Comparison of ENCODE assay signal across 8 mouse cellular contexts in the genomic region with DNA sequence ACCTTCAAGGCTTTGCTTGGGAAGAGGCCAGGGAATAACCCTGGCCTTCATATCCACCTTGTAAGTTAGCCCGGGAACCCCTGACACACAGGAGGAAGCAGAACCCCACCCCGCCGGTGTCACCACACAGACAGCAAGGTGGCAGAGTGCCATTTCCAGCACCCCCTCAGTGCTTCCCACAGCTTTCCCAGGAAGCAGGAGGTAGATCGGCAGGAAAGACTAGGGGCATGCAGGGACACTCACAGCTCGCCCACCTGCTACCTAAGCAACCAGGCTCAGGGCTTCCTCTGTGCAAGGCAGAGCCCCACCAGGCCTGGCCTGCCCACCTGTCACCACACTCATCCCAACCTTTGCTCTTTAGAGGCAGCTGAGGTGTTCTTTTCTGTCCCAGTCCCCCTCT. TPM values are rescaled to one million over a fixed set of nuclear protein-coding genes. Genes with fewer than 3 reads are reported as not detected.
DNase-seq lines count a peak whose midpoint lies in the region; ATAC-seq lines count a peak whose summit lies in the region.

No protein-coding gene starts in this region.

- peak overlapping the region; percentile 95; the same call in 1 of the 2 replicates for H3K27ac ChIP-seq in hindbrain, embryonic 12.5 days
- H3K27ac ChIP-seq in limb, embryonic 13.5 days = no peak overlapping the region
- H3K27ac ChIP-seq in stomach, embryonic 15.5 days = no peak overlapping the region

- no peak for ATAC-seq in hindbrain, embryonic 12.5 days (ENCODE audit: low FRiP score)
- no peak for ATAC-seq in limb, embryonic 13.5 days (ENCODE audit: low FRiP score, low read depth)
- ATAC-seq in stomach, embryonic 15.5 days (ENCODE audit: insufficient read depth, low FRiP score, low read depth) = no peak

- H3K9me3 ChIP-seq in hindbrain, embryonic 12.5 days (replicated peaks) = no peaks in the 10 kb centered on the region
- H3K9me3 ChIP-seq in limb, embryonic 13.5 days = no peaks in the 10 kb centered on the region
- H3K9me3 ChIP-seq in stomach, embryonic 15.5 days = no peaks in the 10 kb centered on the region

- peak overlapping the region; percentile 70 for H3K4me3 ChIP-seq in hindbrain, embryonic 12.5 days
- H3K4me3 ChIP-seq in limb, embryonic 13.5 days = peak overlapping the region; percentile 69
- peak overlapping the region; percentile 65 for H3K4me3 ChIP-seq in stomach, embryonic 15.5 days (replicated peaks)

- intact Hi-C loops in left cerebral cortex, postnatal 4 days (cut with DNase I) = no loop called here

- DNase-seq in left cerebral cortex, adult 11 months (ENCODE audit: low spot score) = peak; percentile 53
- DNase-seq in left cerebral cortex, postnatal 4 days = no peak
- DNase-seq in cerebellum, postnatal 36 days = peak; percentile 50 to 63
- DNase-seq in spleen, postnatal 14 days (ENCODE audit: low spot score in 2 of 2) = no peak
- DNase-seq in thymus, adult 18-20 months = no peak

- 72% methylated on average over 5 of the region's 5 CpGs for WGBS in hindbrain, embryonic 12.5 days
- 67% methylated on average over 5 of the region's 5 CpGs for WGBS in limb, embryonic 13.5 days
- 67% methylated on average over 5 of the region's 5 CpGs for WGBS in stomach, embryonic 15.5 days

- H3K4me1 ChIP-seq in hindbrain, embryonic 12.5 days = peaks cover 80% of the 10 kb centered on the region
- peaks cover 79% of the 10 kb centered on the region for H3K4me1 ChIP-seq in limb, embryonic 13.5 days
- H3K4me1 ChIP-seq in stomach, embryonic 15.5 days = peaks cover 76% of the 10 kb centered on the region

- H3K27me3 ChIP-seq in hindbrain, embryonic 12.5 days = no peaks in the 10 kb centered on the region
- H3K27me3 ChIP-seq in limb, embryonic 13.5 days = no peaks in the 10 kb centered on the region
- no peaks in the 10 kb centered on the region for H3K27me3 ChIP-seq in stomach, embryonic 15.5 days (replicated peaks)

- peak overlapping the region; percentile 65 for H3K4me2 ChIP-seq in hindbrain, embryonic 12.5 days (replicated peaks)
- H3K4me2 ChIP-seq in limb, embryonic 13.5 days (replicated peaks) = peak overlapping the region; percentile 89
- peak overlapping the region; percentile 84 for H3K4me2 ChIP-seq in stomach, embryonic 15.5 days

- peak overlapping the region; percentile 88 for H3K9ac ChIP-seq in hindbrain, embryonic 12.5 days
- peak overlapping the region; percentile 82 for H3K9ac ChIP-seq in limb, embryonic 13.5 days
- H3K9ac ChIP-seq in stomach, embryonic 15.5 days = 0 out of 2 replicates have a peak overlapping the region, but pooled peaks have one; percentile 6

- peaks cover 10% of the 10 kb centered on the region; the same call in 1 of the 2 replicates for H3K36me3 ChIP-seq in hindbrain, embryonic 12.5 days
- peaks cover 47% of the 10 kb centered on the region for H3K36me3 ChIP-seq in limb, embryonic 13.5 days
- no peaks in the 10 kb centered on the region for H3K36me3 ChIP-seq in stomach, embryonic 15.5 days

RNA-seq across cellular contexts. Expression of gene Tet3, which starts 19.1 kb away (rescaled TPM):
- total RNA-seq in left cerebral cortex, postnatal 4 days (2021) = 100 to 1,000 TPM; 112 to 117 TPM
- polyA plus RNA-seq in hindbrain, embryonic 12.5 days (2016; fragmentation: Nextera tagmentation; extraction: Ambion mirVana) = 63.3 and 63.9 TPM in 2 replicates
- polyA plus RNA-seq in limb, embryonic 13.5 days (2015; fragmentation: Nextera tagmentation; extraction: Ambion mirVana) = 51.6 and 63.1 TPM in 2 replicates
- 39.6 and 40.0 TPM in 2 replicates for polyA plus RNA-seq in stomach, embryonic 15.5 days (2015; fragmentation: Nextera tagmentation; extraction: Ambion mirVana)

Comparison
In these comparisons a context has a peak if more than half of its experiments do, and no peak if none do; other contexts are left out.
1. DNase-seq: peak in left cerebral cortex, adult 11 months (single experiment) and cerebellum, postnatal 36 days (2 of 2); none in left cerebral cortex, postnatal 4 days (single experiment), spleen, postnatal 14 days (0 of 2) and thymus, adult 18-20 months (0 of 2).
2. H3K9ac ChIP-seq: peak in every context shown above with its lines; median percentile 88 in hindbrain, embryonic 12.5 days; 82 in limb, embryonic 13.5 days; 6 in stomach, embryonic 15.5 days.
3. Peak in every context shown above with its lines, with median percentiles within 50 percentile points of each other: H3K4me2 ChIP-seq and H3K4me3 ChIP-seq.